Mouse (Mus musculus): Measurements from ENCODE around the gene ccdc198. TPM values are rescaled to one million over a fixed set of nuclear protein-coding genes. Genes with fewer than 3 reads are reported as not detected.
"Not testable (repeated sequence)": the region's sequence is repeated elsewhere in the genome, so short reads cannot be mapped to it uniquely, and the experiment has no call there.

The ccdc198 gene
- polyA plus RNA-seq (2016; fragmentation: Nextera tagmentation; extraction: Ambion mirVana), result 0.23 and 0.57 TPM in 2 replicates

DNA sequence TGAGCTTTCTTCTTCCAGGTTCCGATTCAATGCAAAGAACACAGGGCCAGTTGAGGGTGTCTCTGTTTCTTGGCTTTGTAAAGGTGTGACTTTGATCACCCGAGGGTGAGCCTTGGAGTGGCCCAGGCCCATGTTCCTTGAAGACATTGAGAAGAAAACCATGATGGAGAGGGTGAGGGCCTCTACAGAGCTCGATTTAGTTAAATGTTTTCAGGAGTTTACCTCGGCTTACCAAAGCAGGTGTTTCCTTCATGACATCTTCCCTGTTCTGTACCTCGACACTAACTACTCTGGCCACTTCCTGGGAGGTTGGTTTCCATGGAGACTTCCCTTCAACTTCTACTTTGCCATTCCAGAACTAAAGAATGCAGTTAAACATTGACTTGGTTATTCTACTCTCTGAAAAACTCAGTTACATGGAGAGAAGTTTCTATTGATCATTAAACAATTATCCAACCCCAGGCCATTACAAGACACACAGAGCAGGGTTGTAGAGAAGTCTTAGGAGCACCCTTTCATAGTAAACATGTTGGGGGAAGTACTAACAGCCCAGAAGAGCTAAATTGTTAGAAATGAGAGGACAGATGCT is at the start of gene ccdc198:
TSS of gene ccdc198 (minus strand) at position 349 of the 589 bp plus-strand sequence.
- Histone ChIP-seq H3K9ac (no peak within 1 kb of the TSS), H3K27ac (no peak within 1 kb of the TSS), H3K9me3 (replicated peaks) (no peaks in the 10 kb centered on the region), H3K27me3 (no peaks in the 10 kb centered on the region), H3K36me3 (no peaks in the 10 kb centered on the region), H3K4me2 (replicated peaks) (no peak within 1 kb of the TSS), H3K4me1 (no peaks in the 10 kb centered on the region), H3K4me3 (no peak within 1 kb of the TSS)
- 60% methylated on average over 5 of the region's 5 CpGs for WGBS
- ATAC-seq (ENCODE audit: low FRiP score), result no peak

DNA sequence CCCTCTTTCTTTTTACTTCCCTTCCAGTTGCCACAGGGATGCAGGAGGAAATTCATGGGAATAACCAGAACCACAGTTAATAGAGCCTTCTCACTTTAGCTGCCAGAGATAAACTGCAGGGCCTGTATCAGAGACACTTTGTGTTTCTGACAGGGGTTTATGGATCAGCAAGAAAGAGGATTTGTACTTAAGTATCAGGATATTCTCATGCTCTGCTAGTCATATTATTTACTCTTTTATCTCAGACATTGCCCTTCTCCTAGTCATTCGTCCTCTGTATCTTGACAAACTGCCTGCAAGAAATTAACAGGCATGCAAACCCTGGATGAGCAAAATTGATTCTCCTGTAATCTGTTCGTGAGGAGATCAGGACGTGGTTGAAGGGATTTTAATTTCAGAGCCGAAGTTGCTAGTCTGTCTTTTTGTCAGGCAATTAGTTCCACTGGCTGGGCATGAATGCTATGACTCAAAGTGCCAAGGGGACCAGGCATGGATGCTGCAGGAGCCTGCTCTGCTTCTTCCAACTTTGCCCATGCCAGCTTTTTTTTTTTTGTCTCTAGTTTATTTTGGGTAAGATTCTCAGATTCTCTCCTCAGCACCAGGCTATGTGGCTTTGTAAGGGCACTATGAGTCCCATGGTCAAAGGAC is 48.7 kb upstream of the ccdc198 start:
- peaks cover 10% of the 10 kb centered on the region for H3K4me1 ChIP-seq
- H3K9me3 ChIP-seq (replicated peaks), result no peaks in the 10 kb centered on the region
- H3K4me3 ChIP-seq, result no peak overlapping the region
- peak overlapping the region; percentile 30; the same call in 1 of the 2 replicates for H3K27ac ChIP-seq
- 18% methylated on average over 4 of the region's 4 CpGs for WGBS
- H3K9ac ChIP-seq, result no peak overlapping the region
- peak; percentile 74 for ATAC-seq (ENCODE audit: low FRiP score)
- no peak overlapping the region for H3K4me2 ChIP-seq (replicated peaks)
- no peaks in the 10 kb centered on the region for H3K27me3 ChIP-seq
- no peaks in the 10 kb centered on the region for H3K36me3 ChIP-seq

DNA sequence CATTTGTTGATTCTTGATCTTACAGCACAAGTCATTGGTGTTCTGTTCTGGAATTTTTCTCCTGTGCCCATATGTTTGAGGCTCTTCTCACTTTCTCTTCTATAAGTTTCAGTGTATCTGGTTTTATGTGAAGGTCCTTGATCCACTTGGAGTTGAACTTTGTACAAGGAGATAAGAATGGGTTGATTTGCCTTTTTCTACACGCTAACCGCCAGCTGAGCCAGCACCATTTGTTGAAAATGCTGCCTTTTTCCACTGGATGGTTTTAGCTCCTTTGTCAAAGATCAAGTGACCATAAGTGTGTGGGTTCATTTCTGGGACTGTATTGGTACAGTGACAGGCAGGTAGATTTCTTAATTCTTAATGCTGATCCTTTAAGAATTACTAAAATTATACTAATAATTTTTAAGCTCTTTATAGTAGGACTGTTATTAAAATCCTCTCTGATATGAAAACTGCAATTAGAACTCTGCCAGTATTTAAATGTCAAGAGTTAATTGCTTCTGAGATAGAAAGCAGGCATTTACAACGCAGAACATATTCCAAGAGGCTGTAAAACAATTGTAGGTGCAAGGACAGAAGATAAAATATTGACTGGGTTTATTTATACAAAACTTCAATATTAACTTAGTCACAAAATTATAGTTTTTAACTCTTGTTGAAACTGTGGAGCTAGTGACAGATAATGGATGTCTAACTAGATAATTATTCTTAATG is 44.9 kb upstream of the ccdc198 start:
- Histone ChIP-seq H3K27ac (no peak overlapping the region), H3K4me3 (no peak overlapping the region), H3K4me1 (peaks cover 10% of the 10 kb centered on the region), H3K36me3 (no peaks in the 10 kb centered on the region), H3K4me2 (replicated peaks) (no peak overlapping the region), H3K27me3 (no peaks in the 10 kb centered on the region), H3K9ac (no peak overlapping the region), H3K9me3 (replicated peaks) (no peaks in the 10 kb centered on the region)
- ATAC-seq (ENCODE audit: low FRiP score), result no peak
- 89% methylated on average over 3 of the region's 3 CpGs for WGBS

DNA sequence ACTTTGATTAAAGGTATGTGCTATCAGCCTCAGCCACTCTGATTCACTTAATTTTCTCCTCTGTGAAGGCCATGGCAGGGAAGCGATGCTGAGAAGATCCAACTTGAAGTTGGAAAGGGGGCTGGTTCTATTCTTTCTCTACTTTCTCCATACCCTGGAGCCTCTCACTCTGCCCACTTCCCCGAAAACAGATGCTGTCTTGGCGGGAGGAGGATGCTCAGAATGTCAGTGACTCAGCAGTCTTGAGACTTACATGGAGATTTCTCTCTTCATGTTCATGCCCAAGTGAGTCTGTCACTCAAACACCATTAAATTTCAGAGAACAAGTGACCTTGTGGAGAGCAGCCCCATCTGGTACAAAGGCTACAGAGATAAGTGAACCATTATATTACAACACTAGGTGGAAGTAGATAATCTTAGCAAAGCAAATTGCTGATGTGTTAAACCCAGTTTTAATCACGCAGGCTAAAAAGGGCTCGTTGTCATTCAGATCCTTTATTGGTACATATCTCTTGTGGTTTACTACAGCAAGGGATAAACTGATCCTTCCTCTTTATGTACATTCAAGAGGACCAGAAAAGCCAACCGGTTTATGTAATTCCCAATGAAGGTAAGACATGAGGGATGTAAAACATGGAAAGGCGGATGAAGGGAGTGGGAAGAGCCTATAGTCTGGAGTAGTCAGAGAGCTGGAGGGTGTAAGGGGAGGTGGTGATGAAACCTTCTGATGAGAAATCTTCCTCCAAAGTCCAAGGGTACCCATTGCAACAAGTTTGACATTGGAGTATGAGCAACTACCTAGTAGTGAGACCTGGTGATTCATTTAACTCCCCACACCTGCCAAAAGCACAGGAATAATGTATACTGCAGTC is 38.7 kb upstream of the ccdc198 start:
- Histone ChIP-seq H3K27me3 (no peaks in the 10 kb centered on the region), H3K27ac (no peak overlapping the region), H3K4me1 (no peaks in the 10 kb centered on the region), H3K9me3 (replicated peaks) (no peaks in the 10 kb centered on the region), H3K9ac (no peak overlapping the region), H3K4me2 (replicated peaks) (no peak overlapping the region), H3K36me3 (no peaks in the 10 kb centered on the region), H3K4me3 (no peak overlapping the region)
- 84% methylated on average over 7 of the region's 7 CpGs for WGBS
- no peak for ATAC-seq (ENCODE audit: low FRiP score)

DNA sequence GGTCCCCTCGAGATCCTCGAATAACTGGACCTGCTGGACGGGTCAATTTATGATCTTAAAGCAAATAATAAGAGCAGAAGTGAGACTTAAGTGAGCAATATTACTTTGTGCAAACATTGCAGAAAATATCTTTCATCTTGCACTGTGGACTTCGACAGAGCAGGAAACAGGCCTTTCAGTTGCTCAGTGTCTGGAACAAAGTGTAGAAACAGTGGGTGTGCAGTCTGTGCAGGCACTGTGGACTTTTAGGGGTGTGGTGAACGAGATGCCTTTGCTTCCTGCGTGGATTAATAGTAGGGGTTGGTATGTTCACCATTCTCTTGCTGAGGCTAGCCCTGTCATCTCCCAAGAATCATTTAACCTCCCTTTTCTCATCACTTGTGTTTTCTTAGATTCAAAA is 33.6 kb upstream of the ccdc198 start:
- Histone ChIP-seq H3K27me3 (no peaks in the 10 kb centered on the region), H3K4me1 (no peaks in the 10 kb centered on the region), H3K9ac (no peak overlapping the region), H3K9me3 (replicated peaks) (no peaks in the 10 kb centered on the region), H3K4me2 (replicated peaks) (no peak overlapping the region), H3K36me3 (no peaks in the 10 kb centered on the region), H3K27ac (no peak overlapping the region), H3K4me3 (no peak overlapping the region)
- no peak for ATAC-seq (ENCODE audit: low FRiP score)
- 85% methylated on average over 6 of the region's 6 CpGs for WGBS

DNA sequence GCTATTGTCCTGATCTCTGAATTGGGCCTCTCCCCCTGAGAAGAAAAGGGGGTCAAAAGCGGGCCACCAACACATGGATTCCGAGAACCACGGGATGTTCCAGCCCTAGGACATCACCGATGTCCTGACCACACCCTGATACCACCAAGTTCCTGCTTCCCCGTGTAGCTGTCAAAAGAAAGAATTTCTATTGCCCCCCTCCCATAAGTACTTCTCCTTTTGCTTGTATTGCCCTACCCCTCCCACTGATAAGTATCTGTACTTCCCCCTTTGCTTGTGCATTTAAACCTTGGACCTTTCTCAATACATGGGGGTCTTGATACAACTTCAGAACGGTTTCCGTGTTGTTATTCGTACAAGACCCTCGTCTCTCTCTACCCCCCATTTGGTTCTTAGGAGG is 33.2 kb upstream of the ccdc198 start:
- H3K9ac ChIP-seq; H3K9me3 ChIP-seq (replicated peaks); H3K4me3 ChIP-seq; H3K27ac ChIP-seq; H3K4me1 ChIP-seq; H3K27me3 ChIP-seq; H3K36me3 ChIP-seq; ATAC-seq (ENCODE audit: low FRiP score); H3K4me2 ChIP-seq (replicated peaks): not testable (repeated sequence)
- WGBS, result 91% methylated on average over 9 of the region's 9 CpGs

DNA sequence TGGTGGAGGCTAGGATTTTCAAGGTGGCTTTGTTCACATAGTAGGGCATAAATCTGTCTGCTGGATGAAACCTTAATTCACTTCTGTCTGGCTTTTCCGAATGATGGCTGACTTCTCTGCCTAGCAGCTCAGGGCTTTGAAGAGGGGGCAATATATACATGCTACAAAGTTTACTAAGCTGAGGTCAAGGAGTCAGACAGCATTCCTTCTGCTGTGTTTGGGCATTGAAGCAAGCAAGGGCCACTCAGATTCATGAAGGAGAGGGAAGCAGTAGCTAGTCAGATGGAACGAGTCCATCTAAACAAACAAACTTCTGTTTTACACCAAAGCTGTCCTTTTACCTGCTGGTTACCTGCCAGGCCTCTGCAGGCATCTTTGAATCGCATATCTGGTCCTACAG is 32.4 kb upstream of the ccdc198 start:
- no peaks in the 10 kb centered on the region for H3K4me1 ChIP-seq
- no peaks in the 10 kb centered on the region for H3K36me3 ChIP-seq
- H3K27ac ChIP-seq, result no peak overlapping the region
- no peak for ATAC-seq (ENCODE audit: low FRiP score)
- no peaks in the 10 kb centered on the region for H3K27me3 ChIP-seq
- no peak overlapping the region for H3K4me2 ChIP-seq (replicated peaks)
- no peaks in the 10 kb centered on the region for H3K9me3 ChIP-seq (replicated peaks)
- 81% methylated on average over 3 of the region's 3 CpGs for WGBS
- no peak overlapping the region for H3K4me3 ChIP-seq
- H3K9ac ChIP-seq, result no peak overlapping the region

DNA sequence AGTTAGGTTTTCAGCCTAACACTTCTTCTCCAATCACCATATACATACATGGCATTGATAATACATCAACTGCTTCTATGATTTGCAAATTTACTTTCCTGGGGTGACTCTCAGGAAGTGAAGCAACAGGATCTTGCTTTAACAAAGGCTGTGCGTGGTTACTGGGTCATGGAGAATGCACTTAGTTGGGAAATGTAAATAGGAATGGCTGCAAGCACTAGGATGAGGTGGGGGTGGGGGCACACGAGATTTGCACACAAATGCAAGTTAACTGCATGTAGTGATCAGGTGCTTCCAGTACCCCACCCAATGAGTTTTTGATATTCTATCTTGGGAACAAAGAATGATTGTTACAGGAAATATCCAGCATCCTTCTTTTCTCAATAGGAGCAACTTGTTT is 30.1 kb upstream of the ccdc198 start:
- H3K9me3 ChIP-seq (replicated peaks), result no peaks in the 10 kb centered on the region
- H3K36me3 ChIP-seq, result no peaks in the 10 kb centered on the region
- H3K27ac ChIP-seq, result no peak overlapping the region
- no peak overlapping the region for H3K4me3 ChIP-seq
- no peaks in the 10 kb centered on the region for H3K4me1 ChIP-seq
- H3K27me3 ChIP-seq, result no peaks in the 10 kb centered on the region
- H3K9ac ChIP-seq, result no peak overlapping the region
- no peak for ATAC-seq (ENCODE audit: low FRiP score)
- WGBS, result 25% methylated on average over 2 of the region's 2 CpGs
- H3K4me2 ChIP-seq (replicated peaks), result no peak overlapping the region

DNA sequence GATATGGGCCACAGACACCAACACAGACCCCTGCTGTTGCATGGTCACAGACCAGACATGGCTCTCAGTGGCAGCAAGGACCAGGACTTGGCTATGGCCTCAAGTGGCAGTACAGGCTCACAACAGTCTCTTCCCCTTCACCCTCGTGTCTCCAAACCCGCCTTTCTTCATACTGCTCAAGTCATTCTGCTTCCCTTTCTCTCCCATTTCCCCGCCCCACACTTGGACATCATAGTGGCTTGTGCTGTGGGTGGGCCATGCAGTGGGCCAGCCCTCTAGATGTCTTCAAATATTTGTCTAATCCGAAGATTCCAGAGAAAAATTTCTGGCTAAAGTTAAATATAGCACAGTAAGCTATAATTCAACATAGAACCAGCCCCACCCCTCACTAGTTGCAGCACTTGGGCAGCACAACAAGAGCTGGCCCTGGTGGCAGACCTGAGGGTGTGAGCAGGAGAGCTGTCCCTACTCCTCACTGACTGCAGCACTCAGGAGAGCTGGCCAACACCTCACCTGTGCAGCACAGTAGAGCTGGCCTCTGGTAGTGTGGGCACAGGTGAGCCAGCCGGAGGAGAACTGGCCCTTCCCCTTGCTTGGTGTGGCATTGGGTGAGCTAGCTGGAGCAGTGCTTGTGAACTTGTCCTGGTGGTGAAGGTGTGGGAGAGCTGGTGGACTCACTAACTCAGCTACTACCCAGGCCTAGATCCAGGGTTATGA is 20.2 kb upstream of the ccdc198 start:
- 86% methylated on average over 5 of the region's 5 CpGs for WGBS
- Histone ChIP-seq H3K36me3 (no peaks in the 10 kb centered on the region), H3K4me1 (no peaks in the 10 kb centered on the region), H3K4me3 (no peak overlapping the region), H3K27me3 (no peaks in the 10 kb centered on the region), H3K9me3 (replicated peaks) (no peaks in the 10 kb centered on the region), H3K4me2 (replicated peaks) (no peak overlapping the region), H3K9ac (no peak overlapping the region), H3K27ac (no peak overlapping the region)
- ATAC-seq (ENCODE audit: low FRiP score), result no peak

DNA sequence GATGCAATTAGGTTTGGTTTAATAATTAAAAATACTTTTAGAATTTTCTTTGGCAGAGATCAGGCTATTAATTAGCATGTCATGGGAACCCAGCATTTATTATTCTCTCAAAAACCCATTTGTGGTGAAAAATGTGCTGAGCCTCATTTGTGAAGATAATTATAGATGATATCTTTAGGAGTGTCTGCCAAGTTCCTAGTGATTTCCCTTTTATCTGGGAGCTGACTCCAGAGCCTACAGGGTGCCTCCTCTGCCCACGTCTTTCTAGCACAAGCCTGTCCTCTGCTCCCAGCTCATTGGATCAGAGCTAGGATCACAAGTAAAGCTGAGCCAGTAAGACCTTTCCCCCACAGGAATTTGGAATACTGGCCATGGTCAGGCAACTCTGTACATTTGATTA is 3.8 kb downstream of the ccdc198 start:
- Histone ChIP-seq H3K36me3 (no peaks in the 10 kb centered on the region), H3K27ac (no peak overlapping the region), H3K4me1 (0 out of 2 replicates have a peak, but pooled peaks cover 2% of the 10 kb centered on the region), H3K9ac (no peak overlapping the region), H3K4me3 (no peak overlapping the region), H3K4me2 (replicated peaks) (no peak overlapping the region), H3K9me3 (replicated peaks) (no peaks in the 10 kb centered on the region), H3K27me3 (no peaks in the 10 kb centered on the region)
- whole genome bisulfite sequencing, result 19% methylated on average over 1 of the region's 1 CpGs
- no peak for ATAC-seq (ENCODE audit: low FRiP score)

DNA sequence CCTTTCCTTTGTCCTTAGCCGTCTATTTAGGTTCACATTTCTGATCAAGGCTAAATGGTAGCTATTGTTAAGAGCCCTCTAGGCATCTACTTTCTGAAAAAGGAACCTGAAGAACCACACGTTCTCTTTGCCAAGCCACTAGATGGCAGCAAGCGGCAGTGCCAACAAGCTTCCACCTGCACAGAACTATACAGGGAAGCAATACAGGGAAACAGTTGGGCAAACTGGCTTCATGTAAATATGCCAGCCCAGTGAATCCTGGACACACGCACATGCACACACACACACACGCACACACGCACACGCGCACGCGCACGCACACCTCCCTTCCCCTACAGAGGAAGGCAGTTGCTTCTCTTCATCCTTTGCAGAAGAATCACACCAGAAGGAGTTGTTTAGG is 7.1 kb downstream of the ccdc198 start:
- ATAC-seq (ENCODE audit: low FRiP score), result peak; percentile 73
- Histone ChIP-seq H3K9me3 (replicated peaks) (no peaks in the 10 kb centered on the region), H3K4me3 (no peak overlapping the region), H3K4me1 (0 out of 2 replicates have a peak, but pooled peaks cover 2% of the 10 kb centered on the region), H3K4me2 (replicated peaks) (no peak overlapping the region), H3K27me3 (no peaks in the 10 kb centered on the region), H3K27ac (no peak overlapping the region), H3K9ac (no peak overlapping the region), H3K36me3 (no peaks in the 10 kb centered on the region)
- 39% methylated on average over 11 of the region's 11 CpGs for WGBS
